Mouse (Mus musculus): ENCODE results near the gene Rpl29. TPM values are rescaled to one million over a fixed set of nuclear protein-coding genes. Genes with fewer than 3 reads are reported as not detected.

Rpl29 gene
- polyA plus RNA-seq, 1 experiment from 2014 or later = 476 TPM

GRCm38 (mm10) chr9:106478101-106478500 lies 48.8 kb downstream of the Rpl29 start:
- peaks cover 27% of the 10 kb centered on the region for H3K4me1 ChIP-seq (ENCODE audit: control insufficient read depth, insufficient read depth, low read length)
- peaks cover 18% of the 10 kb centered on the region for H3K36me3 ChIP-seq (ENCODE audit: control insufficient read depth, insufficient read depth)
- H3K27ac ChIP-seq (ENCODE audit: low read length) = no peak overlapping the region
- H3K4me3 ChIP-seq (ENCODE audit: low read length) = peak overlapping the region; percentile 62
- 69% methylated on average over 9 of the region's 9 CpGs for WGBS
- H3K9ac ChIP-seq (ENCODE audit: low read length) = peak overlapping the region; percentile 62
- no peaks in the 10 kb centered on the region for H3K9me3 ChIP-seq (replicated peaks; ENCODE audit: control insufficient read depth, low read length)
- no peak for ATAC-seq (replicated peaks; ENCODE audit: extremely low read depth, insufficient read depth, low FRiP score)
- H3K4me2 ChIP-seq (ENCODE audit: low read depth, low read length) = peak overlapping the region; percentile 99
- H3K27me3 ChIP-seq (ENCODE audit: control insufficient read depth, insufficient read depth, low read length) = no peaks in the 10 kb centered on the region

- no peak overlapping the region for H3K4me3 ChIP-seq (ENCODE audit: low read length)
- H3K27me3 ChIP-seq (ENCODE audit: control insufficient read depth, insufficient read depth, low read length) = no peaks in the 10 kb centered on the region
- peaks cover 20% of the 10 kb centered on the region for H3K4me1 ChIP-seq (ENCODE audit: control insufficient read depth, insufficient read depth, low read length)
- no peak overlapping the region for H3K27ac ChIP-seq (ENCODE audit: low read length)
- no peak overlapping the region for H3K4me2 ChIP-seq (ENCODE audit: low read depth, low read length)
- peaks cover 35% of the 10 kb centered on the region for H3K36me3 ChIP-seq (ENCODE audit: control insufficient read depth, insufficient read depth)
- no peak overlapping the region for H3K9ac ChIP-seq (ENCODE audit: low read length)
- no peaks in the 10 kb centered on the region for H3K9me3 ChIP-seq (replicated peaks; ENCODE audit: control insufficient read depth, low read length)
- 84% methylated on average over 7 of the region's 7 CpGs for WGBS
- ATAC-seq (replicated peaks; ENCODE audit: extremely low read depth, insufficient read depth, low FRiP score) = no peak
Observed at GRCm38 (mm10) chr9:106480541-106480940, 51.3 kb downstream of the Rpl29 start.

GRCm38 (mm10) chr9:106481075-106481474 lies 51.8 kb downstream of the Rpl29 start:
- H3K4me2 ChIP-seq (ENCODE audit: low read depth, low read length) = no peak overlapping the region
- H3K4me1 ChIP-seq (ENCODE audit: control insufficient read depth, insufficient read depth, low read length) = peaks cover 15% of the 10 kb centered on the region
- no peaks in the 10 kb centered on the region for H3K27me3 ChIP-seq (ENCODE audit: control insufficient read depth, insufficient read depth, low read length)
- H3K9ac ChIP-seq (ENCODE audit: low read length) = no peak overlapping the region
- 89% methylated on average over 15 of the region's 15 CpGs for WGBS
- no peak overlapping the region for H3K27ac ChIP-seq (ENCODE audit: low read length)
- H3K4me3 ChIP-seq (ENCODE audit: low read length) = no peak overlapping the region
- no peak for ATAC-seq (replicated peaks; ENCODE audit: extremely low read depth, insufficient read depth, low FRiP score)
- peaks cover 35% of the 10 kb centered on the region for H3K36me3 ChIP-seq (ENCODE audit: control insufficient read depth, insufficient read depth)
- H3K9me3 ChIP-seq (replicated peaks; ENCODE audit: control insufficient read depth, low read length) = no peaks in the 10 kb centered on the region

Other genes with a start within 250 kb of the Rpl29 start
- gene Ppm1m, start 229.7 kb upstream of the Rpl29 start, polyA plus RNA-seq (2015; fragmentation: Nextera tagmentation; extraction: Ambion mirVana) = 25.0 and 27.7 TPM in 2 replicates
- gene Twf2, start 226.3 kb upstream of the Rpl29 start, polyA plus RNA-seq (2015; fragmentation: Nextera tagmentation; extraction: Ambion mirVana) = 55.7 and 61.6 TPM in 2 replicates
- 0.05 and 0.09 TPM in 2 replicates for gene Tlr9, start 206.9 kb upstream of the Rpl29 start, polyA plus RNA-seq (2015; fragmentation: Nextera tagmentation; extraction: Ambion mirVana)
- gene Alas1, start 180.8 kb upstream of the Rpl29 start, polyA plus RNA-seq (2015; fragmentation: Nextera tagmentation; extraction: Ambion mirVana) = 217 and 223 TPM in 2 replicates
- 29.3 and 30.6 TPM in 2 replicates for gene Poc1a, start 148.4 kb upstream of the Rpl29 start, polyA plus RNA-seq (2015; fragmentation: Nextera tagmentation; extraction: Ambion mirVana)
- 7.9 and 10.2 TPM in 2 replicates for gene Dusp7, start 60.8 kb upstream of the Rpl29 start, polyA plus RNA-seq (2015; fragmentation: Nextera tagmentation; extraction: Ambion mirVana)
- 27.5 and 27.8 TPM in 2 replicates for gene Acy1, start 8.9 kb downstream of the Rpl29 start, polyA plus RNA-seq (2015; fragmentation: Nextera tagmentation; extraction: Ambion mirVana)
- 10.0 and 10.7 TPM in 2 replicates for gene Abhd14b, start 18.0 kb downstream of the Rpl29 start, polyA plus RNA-seq (2015; fragmentation: Nextera tagmentation; extraction: Ambion mirVana)
- gene Abhd14a, start 18.2 kb downstream of the Rpl29 start, polyA plus RNA-seq (2015; fragmentation: Nextera tagmentation; extraction: Ambion mirVana) = 60.5 and 61.0 TPM in 2 replicates
- 64.8 and 69.9 TPM in 2 replicates for gene Pcbp4, start 23.8 kb downstream of the Rpl29 start, polyA plus RNA-seq (2015; fragmentation: Nextera tagmentation; extraction: Ambion mirVana)
- gene Gpr62, start 36.5 kb downstream of the Rpl29 start, polyA plus RNA-seq (2015; fragmentation: Nextera tagmentation; extraction: Ambion mirVana) = 0.13 and 0.16 TPM in 2 replicates
- 29.6 and 31.8 TPM in 2 replicates for gene Rrp9, start 46.5 kb downstream of the Rpl29 start, polyA plus RNA-seq (2015; fragmentation: Nextera tagmentation; extraction: Ambion mirVana)
- gene Parp3, start 47.5 kb downstream of the Rpl29 start, polyA plus RNA-seq (2015; fragmentation: Nextera tagmentation; extraction: Ambion mirVana) = 3.1 and 4.0 TPM in 2 replicates
- not detected in 2 replicates for gene Iqcf1, start 70.5 kb downstream of the Rpl29 start, polyA plus RNA-seq (2015; fragmentation: Nextera tagmentation; extraction: Ambion mirVana)
- not detected in 2 replicates for gene Iqcf5, start 85.1 kb downstream of the Rpl29 start, polyA plus RNA-seq (2015; fragmentation: Nextera tagmentation; extraction: Ambion mirVana)
- gene Iqcf3, start 132.2 kb downstream of the Rpl29 start, polyA plus RNA-seq (2015; fragmentation: Nextera tagmentation; extraction: Ambion mirVana) = not detected in 2 replicates
- gene Iqcf4, start 141.5 kb downstream of the Rpl29 start, polyA plus RNA-seq (2015; fragmentation: Nextera tagmentation; extraction: Ambion mirVana) = not detected in 2 replicates
- gene Iqcf6, start 197.1 kb downstream of the Rpl29 start, polyA plus RNA-seq (2015; fragmentation: Nextera tagmentation; extraction: Ambion mirVana) = not detected in 2 replicates
- not detected in 2 replicates for gene Grm2, start 226.6 kb downstream of the Rpl29 start, polyA plus RNA-seq (2015; fragmentation: Nextera tagmentation; extraction: Ambion mirVana)